Mouse (Mus musculus) midbrain, embryonic 12.5 days (tissue): ENCODE data around the gene Garnl3. TPM values are rescaled to one million over a fixed set of nuclear protein-coding genes. Genes with fewer than 3 reads are reported as not detected.

Source experiments
- polyA plus RNA-seq: library from polyadenylated mRNA; unstranded; fragments of >200 nt; fragmentation: Nextera tagmentation; extraction: Ambion mirVana; gene quantifications from 2 replicates; pipeline ENCODE4 v1.2.1, GENCODE M21; 2016

The Garnl3 gene
- polyA plus RNA-seq, 1 experiment from 2014 or later: 16.6 TPM

Other genes with a start within 250 kb of the Garnl3 start
- gene Rpl12, start 170.1 kb downstream of the Garnl3 start, polyA plus RNA-seq: 108 and 111 TPM in 2 replicates
- gene Lrsam1, start 170.0 kb downstream of the Garnl3 start, polyA plus RNA-seq: 16.2 and 21.1 TPM in 2 replicates
- gene Slc2a8, start 149.6 kb downstream of the Garnl3 start, polyA plus RNA-seq: 21.3 and 24.1 TPM in 2 replicates
- gene Angptl2, start 84.4 kb upstream of the Garnl3 start, polyA plus RNA-seq: 26.5 and 31.5 TPM in 2 replicates
- 25.6 and 26.6 TPM in 2 replicates for gene Ralgps1, start 239.8 kb upstream of the Garnl3 start, polyA plus RNA-seq